Mouse (Mus musculus) right cerebral cortex, postnatal 14 days (tissue): ENCODE measurements at regions not wholly inside any gene's neighbourhood (a gene's known extent, or its start where the extent isn't known, plus 50 kb on each side); places are given as distances from the start of the nearest gene placed in this dataset.

Experiments used
- DNase-seq: peaks from one replicate; pipeline ENCODE4 v3.0.0; 2022

- DNase-seq = peak; percentile 91
Measured at GRCm38 (mm10) chr8:93591608-93592301, 56.1 kb upstream of the Ces5a start.

DNA sequence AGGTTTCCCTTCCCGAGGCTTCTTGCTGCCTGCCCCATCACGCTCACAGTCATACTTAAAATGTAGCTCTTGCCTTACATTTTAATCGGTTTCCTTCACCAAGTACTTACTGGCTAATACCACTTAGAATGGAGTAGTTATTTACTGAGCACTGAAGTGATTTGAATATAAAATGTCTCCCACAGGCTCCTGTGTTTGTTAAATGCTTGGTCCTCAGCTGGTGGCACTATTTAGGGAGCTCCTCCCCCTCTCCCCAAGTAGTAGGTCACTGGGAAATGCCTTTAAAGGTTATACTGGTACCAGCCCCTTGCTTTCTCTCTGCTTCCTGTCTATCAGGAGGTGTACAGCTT is 56.6 kb upstream of the Ces5a start:
- no peak for DNase-seq

- DNase-seq = peak; percentile 16
Measured at GRCm38 (mm10) chr8:93598613-93599121, 63.0 kb upstream of the Ces5a start.

DNA sequence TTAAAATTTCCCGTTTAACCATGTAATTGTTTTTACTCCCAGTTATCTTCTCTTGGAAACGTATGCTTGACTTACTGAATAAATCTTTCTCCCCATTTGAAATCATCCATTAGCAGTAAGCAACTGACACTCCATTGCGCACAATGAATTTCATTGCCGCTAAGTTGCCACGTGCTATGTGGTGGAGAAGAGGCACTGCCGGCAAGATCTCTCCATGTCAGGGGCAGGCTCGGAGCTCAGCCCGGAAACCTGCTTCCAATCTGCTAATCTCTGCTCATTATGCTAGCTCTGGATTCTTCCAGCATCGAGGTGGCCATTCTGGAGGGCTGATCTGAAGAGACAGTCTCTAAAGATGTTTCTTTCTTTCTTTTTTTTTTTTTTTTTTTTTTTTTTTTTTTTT is 63.7 kb upstream of the Ces5a start:
- no peak for DNase-seq

GRCm38 (mm10) chr8:93599776-93600175 is 64.1 kb upstream of the Ces5a start:
- DNase-seq = no peak

DNA sequence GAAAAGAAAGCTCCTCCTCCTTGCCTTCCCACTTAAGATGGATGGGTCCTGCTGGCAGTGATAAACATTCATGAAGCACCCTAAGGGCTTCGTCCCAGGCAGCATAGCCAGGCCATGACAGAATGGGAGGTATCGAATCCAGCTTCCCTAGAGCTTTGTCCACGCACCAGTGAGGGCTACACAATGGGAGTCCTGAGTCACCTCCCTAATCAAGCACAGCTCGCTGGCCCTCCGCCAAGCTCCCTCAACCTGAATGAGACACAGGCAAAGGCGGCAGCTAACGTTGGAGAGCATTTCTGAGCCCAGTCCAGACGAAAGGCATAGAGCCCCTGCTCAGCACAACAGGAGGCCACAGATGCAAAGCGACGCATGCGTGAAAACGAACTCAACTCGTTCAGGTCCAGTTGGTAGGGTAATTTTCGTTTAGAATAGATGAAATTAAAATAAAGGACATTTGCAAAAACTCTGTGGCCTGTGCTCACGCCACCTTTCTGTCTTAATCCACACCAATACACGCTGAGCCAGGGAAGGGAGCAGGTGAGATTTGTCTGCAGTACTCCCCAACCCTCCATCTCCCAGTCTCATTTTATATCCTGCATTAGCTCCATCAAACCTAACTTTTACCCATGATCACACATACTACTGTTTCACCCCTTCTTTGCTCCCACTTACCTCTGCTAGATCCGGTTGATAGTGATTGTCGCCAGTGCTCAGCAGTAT is 91.3 kb upstream of the Ces5a start:
- peak; percentile 51 for DNase-seq

GRCm38 (mm10) chr8:93627626-93628025 is 92.0 kb upstream of the Ces5a start:
- DNase-seq = no peak

- no peak for DNase-seq
Measured at GRCm38 (mm10) chr8:93632896-93633295, 97.3 kb upstream of the Ces5a start.

- DNase-seq = no peak
Measured at GRCm38 (mm10) chr8:93642770-93643169, 107.1 kb upstream of the Ces5a start.

- no peak for DNase-seq
Measured at GRCm38 (mm10) chr8:93643471-93644215, 108.0 kb upstream of the Ces5a start.

DNA sequence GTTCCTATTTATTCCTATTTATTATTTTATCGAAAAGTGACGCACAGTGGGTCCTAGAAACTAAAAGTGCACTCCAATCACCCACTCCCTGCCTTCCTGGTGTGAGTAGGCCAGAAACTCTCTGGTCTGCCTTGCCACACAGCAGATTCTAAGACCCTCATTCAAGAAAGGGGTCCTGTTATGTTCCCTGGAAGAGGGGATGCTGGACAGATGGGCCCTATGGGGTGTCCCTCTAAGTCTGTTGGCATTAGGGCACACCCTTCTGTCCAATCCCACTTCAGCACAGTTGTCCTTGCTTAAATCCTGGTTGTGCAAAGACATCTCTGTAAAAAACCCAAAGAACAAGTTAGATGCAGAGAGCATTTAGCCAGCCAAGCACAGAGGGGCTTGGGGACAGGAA is 117.8 kb upstream of the Ces5a start:
- no peak for DNase-seq

DNA sequence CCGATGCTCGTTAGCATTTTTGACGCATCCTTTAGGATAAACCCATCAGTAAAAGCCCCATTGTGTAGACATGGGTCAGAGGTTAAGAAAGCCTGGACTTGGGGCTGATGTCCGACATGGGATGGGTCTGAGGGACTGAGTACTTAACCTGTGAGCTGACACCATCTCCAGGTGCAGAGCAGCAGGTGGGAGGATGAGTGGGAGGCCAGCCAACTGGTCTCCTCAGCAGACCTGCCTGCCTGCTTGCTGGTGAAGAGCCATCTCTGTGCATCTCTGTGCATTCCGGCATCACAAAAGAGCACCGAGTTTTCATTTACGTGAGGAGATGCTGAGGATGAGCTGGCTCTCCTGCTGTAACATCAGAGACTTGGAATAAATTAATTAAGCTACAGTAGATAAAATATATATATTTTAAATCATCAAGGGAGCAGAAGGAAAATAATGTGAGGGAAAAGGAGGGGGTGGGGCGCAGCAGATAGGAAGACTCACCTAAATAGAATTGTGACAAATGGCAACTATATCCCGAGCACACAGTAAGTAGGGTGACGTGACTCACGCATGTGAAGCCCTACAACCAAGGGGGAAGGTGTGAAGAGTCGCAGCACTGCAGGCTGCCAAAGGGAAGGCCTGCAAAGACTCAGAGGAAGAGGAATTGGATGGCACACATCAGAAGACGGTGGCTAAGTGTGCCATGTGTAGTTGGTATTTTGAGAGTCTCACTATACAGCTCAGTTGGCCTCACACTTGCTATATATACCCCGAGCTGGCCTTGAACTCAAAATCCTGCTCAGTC is 118.5 kb upstream of the Ces5a start:
- DNase-seq = peak; percentile 22

DNA sequence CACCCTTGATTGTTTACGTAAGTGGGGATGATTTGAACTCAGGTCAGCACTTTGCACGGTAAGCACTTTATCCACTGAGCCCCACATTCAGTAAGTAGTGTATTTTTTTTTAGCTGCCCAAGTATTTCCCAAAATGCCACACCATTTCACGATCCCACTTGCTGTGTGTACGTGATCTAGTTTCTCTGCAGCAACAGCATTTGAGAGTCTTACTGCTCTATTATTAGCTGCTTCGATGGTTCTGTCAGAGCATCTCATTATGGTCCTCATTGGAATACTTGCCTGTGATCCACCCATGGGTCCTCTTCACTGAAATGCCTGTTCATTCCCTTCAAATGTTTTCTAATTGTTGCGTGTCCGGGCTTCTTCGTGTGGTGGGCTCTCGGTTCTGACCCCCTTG is 120.1 kb upstream of the Ces5a start:
- DNase-seq = no peak

- DNase-seq = peak; percentile 79
Measured at GRCm38 (mm10) chr8:93661739-93662138, 126.1 kb upstream of the Ces5a start.

- DNase-seq = no peak
Measured at GRCm38 (mm10) chr8:93662219-93662618, 126.6 kb upstream of the Ces5a start.

- no peak for DNase-seq
Measured at GRCm38 (mm10) chr8:93663851-93664250, 128.2 kb upstream of the Ces5a start.

DNA sequence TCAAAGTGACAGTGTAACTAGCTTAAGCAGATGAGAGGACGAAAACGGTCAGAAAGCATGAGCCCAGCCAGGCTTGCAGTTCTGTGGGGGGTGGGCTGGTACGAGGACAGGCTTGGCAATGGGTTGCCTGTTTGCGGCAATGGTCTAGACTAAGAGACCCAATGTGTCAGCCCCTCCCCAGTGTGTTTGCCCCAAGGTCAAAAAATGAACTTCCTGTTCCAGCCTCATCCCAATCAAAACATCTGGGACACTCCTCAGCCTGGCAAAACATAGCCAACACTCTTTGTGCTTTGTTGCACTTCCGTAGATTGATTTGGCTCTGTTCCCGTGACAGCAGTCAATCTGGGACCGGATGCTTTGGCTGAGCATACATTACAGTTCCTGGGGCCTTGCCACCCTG is 132.7 kb upstream of the Ces5a start:
- DNase-seq = no peak

DNA sequence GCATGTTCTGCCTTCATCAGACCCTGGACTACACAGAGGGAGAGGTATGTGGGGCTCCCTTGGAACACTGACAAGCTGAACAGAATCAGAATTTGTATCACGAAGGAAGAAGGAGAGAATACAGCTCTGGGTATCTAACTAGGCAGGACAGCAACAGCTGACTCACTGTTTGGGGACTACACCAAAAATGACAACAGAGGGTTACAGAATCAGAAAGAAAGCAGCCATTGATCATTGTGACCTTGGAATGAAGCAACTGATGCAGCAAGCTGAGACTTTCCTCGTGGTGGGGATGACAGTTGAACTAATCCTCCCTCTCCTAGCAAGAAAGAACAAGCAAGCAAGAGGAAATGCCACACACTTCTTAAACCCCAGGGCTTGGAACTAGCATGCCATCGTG is 135.0 kb upstream of the Gnao1 start:
- DNase-seq = no peak

DNA sequence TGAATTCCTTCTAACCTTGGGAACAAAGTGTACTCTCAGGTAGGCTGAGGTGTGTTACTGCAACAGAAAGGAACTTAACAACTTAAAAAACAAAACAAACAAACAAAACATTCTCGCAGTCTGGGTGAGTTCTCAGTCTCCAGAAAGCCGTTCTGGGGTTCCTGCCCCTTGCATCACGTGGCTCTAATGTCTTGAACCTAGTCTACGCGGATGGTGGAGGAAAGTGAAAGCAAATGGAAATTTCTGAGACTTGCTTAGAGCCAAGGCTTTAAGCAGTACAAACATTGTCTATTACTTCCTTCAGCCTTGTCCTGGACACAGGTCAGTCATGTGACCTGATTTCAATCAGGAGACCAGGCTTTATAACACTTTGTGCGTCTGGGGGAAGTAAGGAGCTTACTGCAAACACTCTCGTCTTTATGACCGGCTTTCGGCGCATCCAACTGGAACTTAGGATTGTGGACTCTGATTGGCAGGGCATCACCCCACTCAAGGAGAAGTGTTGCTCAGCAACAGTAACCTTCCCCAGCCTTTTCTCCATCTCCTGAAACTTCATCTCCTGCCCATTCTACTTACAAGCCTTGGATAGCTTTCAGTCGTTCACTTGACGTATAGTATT is 125.9 kb upstream of the Gnao1 start:
- no peak for DNase-seq

GRCm38 (mm10) chr8:93684392-93684791 is 125.4 kb upstream of the Gnao1 start:
- DNase-seq = no peak

DNA sequence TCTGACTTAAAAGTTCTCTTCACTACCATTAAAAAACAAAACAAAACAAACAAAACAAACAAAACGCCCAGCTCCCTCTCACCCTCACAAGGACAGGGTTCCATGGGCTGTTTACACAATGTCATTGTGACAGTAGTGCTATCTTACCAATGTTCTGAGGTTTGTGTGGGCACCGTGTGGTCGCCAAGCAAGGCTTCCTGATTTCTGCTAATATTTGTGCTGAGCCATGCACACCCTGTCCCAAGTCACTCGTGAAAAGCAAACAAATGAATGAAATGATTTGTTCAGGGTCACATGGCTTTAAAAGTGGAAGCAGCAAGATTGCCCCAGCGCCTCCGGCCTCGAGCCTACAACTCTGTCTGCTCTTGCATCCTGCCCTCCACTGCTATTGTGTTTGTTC is 120.9 kb upstream of the Gnao1 start:
- DNase-seq = no peak

DNA sequence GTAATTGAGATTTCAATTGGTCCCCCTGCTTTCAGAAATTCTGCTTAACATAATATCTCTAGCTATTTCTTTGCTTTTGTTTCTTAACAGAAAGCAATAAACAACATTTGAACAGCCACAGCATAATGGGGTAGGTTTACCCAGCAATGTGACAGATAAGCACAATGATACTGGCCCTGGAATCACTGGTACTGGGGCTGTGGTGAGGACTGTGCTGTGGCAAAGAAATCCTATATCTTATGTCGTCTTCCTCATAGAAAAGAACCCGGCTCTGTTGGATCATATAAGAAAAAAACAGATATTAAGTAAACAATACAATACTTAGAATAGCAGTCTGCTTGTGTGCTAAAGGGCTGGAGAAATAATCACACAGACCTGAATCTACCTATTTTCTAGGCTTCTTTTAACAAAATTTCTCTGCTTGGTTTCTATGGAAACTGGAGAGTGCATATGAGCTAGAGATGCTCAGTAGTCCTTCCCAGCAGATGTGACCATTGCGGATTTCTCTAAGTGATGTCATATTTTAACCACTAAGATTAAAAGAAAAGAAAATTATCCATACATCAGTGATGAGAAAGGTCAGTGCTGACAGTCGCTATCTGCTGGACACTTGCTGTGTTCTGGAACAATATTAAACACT is 119.8 kb upstream of the Gnao1 start:
- no peak for DNase-seq
